Mouse (Mus musculus) kidney, embryonic 15.5 days (tissue): ENCODE measurements at regions not wholly inside any gene's neighbourhood (a gene's known extent, or its start where the extent isn't known, plus 50 kb on each side); places are given as distances from the start of the nearest gene placed in this dataset.
A peak's percentile ranks its signal among the peaks of the same experiment; 100 is the strongest.

Experiments
- ATAC-seq: fragments of 200-750 bp; cut with Nextera tagmentation; replicated peaks from 2 replicates; pipeline ENCODE4 v1.8.0; 2017; ENCODE audit warnings: moderate TSS enrichment; ENCODE audit not compliant: low FRiP score
- H3K27ac ChIP-seq: fragments of 300-500 bp; sonication (generic); 2 replicates; pipeline ENCODE4 v1.5.1; 2015; ENCODE audit warnings: mild to moderate bottlenecking, inconsistent platforms
- H3K27me3 ChIP-seq: fragments of 300-500 bp; sonication (generic); 2 replicates; pipeline ENCODE4 v1.6.1; 2015; ENCODE audit warnings: inconsistent platforms
- H3K36me3 ChIP-seq: fragments of 300-500 bp; sonication (generic); 2 replicates; pipeline ENCODE4 v1.6.1; 2015; ENCODE audit warnings: inconsistent platforms
- H3K4me1 ChIP-seq: fragments of 300-500 bp; sonication (generic); 2 replicates; pipeline ENCODE4 v1.6.1; 2015; ENCODE audit warnings: inconsistent platforms
- H3K4me2 ChIP-seq: fragments of 300-500 bp; sonication (generic); 2 replicates; pipeline ENCODE4 v1.6.1; 2015; ENCODE audit warnings: moderate library complexity, mild to moderate bottlenecking, inconsistent platforms
- H3K4me3 ChIP-seq: fragments of 300-500 bp; sonication (generic); replicated peaks from 2 replicates; pipeline ENCODE4 v1.5.1; 2015; ENCODE audit warnings: mild to moderate bottlenecking, inconsistent platforms
- H3K9ac ChIP-seq: fragments of 300-500 bp; sonication (generic); 2 replicates; pipeline ENCODE4 v1.6.1; 2015; ENCODE audit warnings: mild to moderate bottlenecking, inconsistent platforms
- H3K9me3 ChIP-seq: fragments of 300-500 bp; sonication (generic); replicated peaks from 2 replicates; pipeline ENCODE4 v1.6.1; 2016; ENCODE audit warnings: inconsistent platforms
- WGBS: fragments of 180-500 bp; shearing (Covaris S2); methylation state at CpG from one replicate; pipeline ENCODE4 v1.1.7; 2015; ENCODE audit warnings: mixed read lengths; 5-methylcytosine and 5-hydroxymethylcytosine counted together

- ATAC-seq: no peak
- no peak overlapping the region for H3K27ac ChIP-seq
These were observed 208.9 kb upstream of the Marcks start for GRCm38 (mm10) chr10:37347661-37348060.

GRCm38 (mm10) chr10:37342675-37343074 lies 204.0 kb upstream of the Marcks start:
- no peak overlapping the region for H3K9ac ChIP-seq
- ATAC-seq: no peak
- H3K4me2 ChIP-seq: no peak overlapping the region
- no peak overlapping the region for H3K27ac ChIP-seq
- no peaks in the 10 kb centered on the region for H3K27me3 ChIP-seq
- H3K4me1 ChIP-seq: 0 out of 2 replicates have a peak, but pooled peaks cover 5% of the 10 kb centered on the region
- H3K4me3 ChIP-seq: no peak overlapping the region
- H3K36me3 ChIP-seq: no peaks in the 10 kb centered on the region
- no peaks in the 10 kb centered on the region for H3K9me3 ChIP-seq

More at GRCm38 (mm10) chr10:37347661-37348060, 208.9 kb upstream of the Marcks start:
- no peaks in the 10 kb centered on the region for H3K9me3 ChIP-seq
- no peaks in the 10 kb centered on the region for H3K4me1 ChIP-seq
- no peak overlapping the region for H3K4me3 ChIP-seq
- no peak overlapping the region for H3K4me2 ChIP-seq
- WGBS: 92% methylated on average over 3 of the region's 3 CpGs
- no peak overlapping the region for H3K9ac ChIP-seq
- H3K36me3 ChIP-seq: no peaks in the 10 kb centered on the region
- H3K27me3 ChIP-seq: no peaks in the 10 kb centered on the region

GRCm38 (mm10) chr10:37339658-37340057 lies 200.9 kb upstream of the Marcks start:
- 81% methylated on average over 3 of the region's 3 CpGs for WGBS
- H3K9ac ChIP-seq: no peak overlapping the region
- no peak overlapping the region for H3K4me2 ChIP-seq
- peaks cover 11% of the 10 kb centered on the region; the same call in 1 of the 2 replicates for H3K4me1 ChIP-seq
- H3K9me3 ChIP-seq: no peaks in the 10 kb centered on the region
- no peak for ATAC-seq
- no peaks in the 10 kb centered on the region for H3K27me3 ChIP-seq
- no peak overlapping the region for H3K4me3 ChIP-seq
- H3K27ac ChIP-seq: no peak overlapping the region
- no peaks in the 10 kb centered on the region for H3K36me3 ChIP-seq

GRCm38 (mm10) chr10:37338073-37338912 lies 199.6 kb upstream of the Marcks start:
- Histone ChIP-seq H3K4me1 (peaks cover 11% of the 10 kb centered on the region; the same call in 1 of the 2 replicates), H3K9ac (no peak overlapping the region), H3K9me3 (no peaks in the 10 kb centered on the region), H3K27me3 (no peaks in the 10 kb centered on the region), H3K27ac (no peak overlapping the region), H3K4me2 (no peak overlapping the region), H3K4me3 (no peak overlapping the region), H3K36me3 (no peaks in the 10 kb centered on the region)
- no peak for ATAC-seq
- 50% methylated on average over 4 of the region's 4 CpGs for WGBS

- ATAC-seq: 0 out of 2 replicates have a peak, but pooled peaks have one; percentile 29
- no peak overlapping the region for H3K4me2 ChIP-seq
- no peak overlapping the region for H3K9ac ChIP-seq
- H3K9me3 ChIP-seq: no peaks in the 10 kb centered on the region
- peak overlapping the region; percentile 58 for H3K27ac ChIP-seq
- no peak overlapping the region for H3K4me3 ChIP-seq
- peaks cover 11% of the 10 kb centered on the region; the same call in 1 of the 2 replicates for H3K4me1 ChIP-seq
- WGBS: 20% methylated on average over 3 of the region's 3 CpGs
- no peaks in the 10 kb centered on the region for H3K27me3 ChIP-seq
- H3K36me3 ChIP-seq: no peaks in the 10 kb centered on the region
These were observed 198.5 kb upstream of the Marcks start for GRCm38 (mm10) chr10:37337172-37337620.

- ATAC-seq: no peak
- H3K9me3 ChIP-seq: no peaks in the 10 kb centered on the region
- H3K4me3 ChIP-seq: no peak overlapping the region
- H3K9ac ChIP-seq: no peak overlapping the region
- no peak overlapping the region for H3K4me2 ChIP-seq
- peaks cover 11% of the 10 kb centered on the region; the same call in 1 of the 2 replicates for H3K4me1 ChIP-seq
- no peaks in the 10 kb centered on the region for H3K27me3 ChIP-seq
- no peak overlapping the region for H3K27ac ChIP-seq
- 56% methylated on average over 3 of the region's 3 CpGs for WGBS
- no peaks in the 10 kb centered on the region for H3K36me3 ChIP-seq
These were observed 196.4 kb upstream of the Marcks start for GRCm38 (mm10) chr10:37335148-37335547.

GRCm38 (mm10) chr10:37326168-37326534 lies 187.4 kb upstream of the Marcks start:
- Histone ChIP-seq H3K9me3 (no peaks in the 10 kb centered on the region), H3K4me3 (no peak overlapping the region), H3K27ac (no peak overlapping the region), H3K36me3 (no peaks in the 10 kb centered on the region), H3K9ac (no peak overlapping the region), H3K27me3 (no peaks in the 10 kb centered on the region), H3K4me1 (no peaks in the 10 kb centered on the region), H3K4me2 (no peak overlapping the region)
- 69% methylated on average over 3 of the region's 3 CpGs for WGBS
- no peak for ATAC-seq

GRCm38 (mm10) chr10:37325514-37326167 lies 186.9 kb upstream of the Marcks start:
- Histone ChIP-seq H3K36me3 (no peaks in the 10 kb centered on the region), H3K9me3 (no peaks in the 10 kb centered on the region), H3K9ac (no peak overlapping the region), H3K4me1 (no peaks in the 10 kb centered on the region), H3K4me3 (no peak overlapping the region), H3K4me2 (no peak overlapping the region), H3K27me3 (no peaks in the 10 kb centered on the region), H3K27ac (no peak overlapping the region)
- 64% methylated on average over 6 of the region's 6 CpGs for WGBS
- ATAC-seq: no peak

GRCm38 (mm10) chr10:37323689-37324088 lies 185.0 kb upstream of the Marcks start:
- no peak for ATAC-seq

GRCm38 (mm10) chr10:37322809-37323208 lies 184.1 kb upstream of the Marcks start:
- no peak for ATAC-seq
- Histone ChIP-seq H3K4me3 (no peak overlapping the region), H3K27ac (no peak overlapping the region), H3K9me3 (no peaks in the 10 kb centered on the region), H3K36me3 (no peaks in the 10 kb centered on the region), H3K4me2 (no peak overlapping the region), H3K4me1 (no peaks in the 10 kb centered on the region), H3K9ac (no peak overlapping the region), H3K27me3 (no peaks in the 10 kb centered on the region)
- 64% methylated on average over 1 of the region's 1 CpGs for WGBS

More at GRCm38 (mm10) chr10:37323689-37324088, 185.0 kb upstream of the Marcks start:
- no peaks in the 10 kb centered on the region for H3K4me1 ChIP-seq
- no peaks in the 10 kb centered on the region for H3K27me3 ChIP-seq
- no peak overlapping the region for H3K27ac ChIP-seq
- no peaks in the 10 kb centered on the region for H3K9me3 ChIP-seq
- H3K4me3 ChIP-seq: no peak overlapping the region
- H3K36me3 ChIP-seq: no peaks in the 10 kb centered on the region
- WGBS: 73% methylated on average over 1 of the region's 1 CpGs
- no peak overlapping the region for H3K9ac ChIP-seq
- no peak overlapping the region for H3K4me2 ChIP-seq

- WGBS: 87% methylated on average over 5 of the region's 5 CpGs
- Histone ChIP-seq H3K9ac (no peak overlapping the region), H3K27ac (no peak overlapping the region), H3K9me3 (no peaks in the 10 kb centered on the region), H3K36me3 (no peaks in the 10 kb centered on the region), H3K4me3 (no peak overlapping the region), H3K4me2 (no peak overlapping the region), H3K27me3 (no peaks in the 10 kb centered on the region), H3K4me1 (no peaks in the 10 kb centered on the region)
- no peak for ATAC-seq
These were observed 183.6 kb upstream of the Marcks start for GRCm38 (mm10) chr10:37322310-37322709.

GRCm38 (mm10) chr10:37321171-37321570 lies 182.5 kb upstream of the Marcks start:
- Histone ChIP-seq H3K27me3 (no peaks in the 10 kb centered on the region), H3K4me1 (no peaks in the 10 kb centered on the region), H3K27ac (no peak overlapping the region), H3K36me3 (no peaks in the 10 kb centered on the region), H3K9me3 (no peaks in the 10 kb centered on the region), H3K4me3 (no peak overlapping the region), H3K4me2 (no peak overlapping the region), H3K9ac (no peak overlapping the region)
- WGBS: 86% methylated on average over 3 of the region's 3 CpGs
- ATAC-seq: no peak
